Mouse (Mus musculus) kidney, adult 10 weeks (tissue): Measurements from ENCODE around the gene Fen1. TPM values are rescaled to one million over a fixed set of nuclear protein-coding genes. Genes with fewer than 3 reads are reported as not detected.

Source experiments
- polyA plus RNA-seq: library from polyadenylated mRNA; stranded (reverse); fragments of 350-450 nt; fragmentation: Illumina TruSeq; extraction: RNeasy Lipid Tissue Mini Kit (QIAGEN cat#74804); gene quantifications from one replicate; pipeline ENCODE4 v1.2.3, GENCODE M21; 2014; ENCODE audit warnings: low read depth, low replicate concordance

The Fen1 gene
- 1.2 TPM for polyA plus RNA-seq

GRCm38 (mm10) chr19:10203848-10204615, at the start of gene Fen1, which contains the start of gene Tmem258:
Fen1 (minus strand) TSS chr19:10204169.
Tmem258 (plus strand) TSS chr19:10204014.

GRCm38 (mm10) chr19:10240654-10241305, 36.8 kb upstream of the Fen1 start, which contains the start of gene Myrf:
Myrf (minus strand) TSS chr19:10240748.

GRCm38 (mm10) chr19:10182670-10183298, 21.2 kb downstream of the Fen1 start, which contains the start of gene Fads1:
Fads1 (plus strand) TSS chr19:10182888.

Other genes with a start within 250 kb of the Fen1 start
- gene Fth1, start 223.6 kb downstream of the Fen1 start, polyA plus RNA-seq, result 3,567 TPM
- 0.20 TPM for gene Best1, start 202.5 kb downstream of the Fen1 start, polyA plus RNA-seq
- 3.1 TPM for gene Rab3il1, start 202.5 kb downstream of the Fen1 start, polyA plus RNA-seq
- gene Fads3, start 162.6 kb downstream of the Fen1 start, polyA plus RNA-seq, result 61.0 TPM
- gene Fads2, start 102.4 kb downstream of the Fen1 start, polyA plus RNA-seq, result 23.4 TPM
- 54.3 TPM for gene Fads1, start 21.3 kb downstream of the Fen1 start, polyA plus RNA-seq
- gene Tmem258, start 155 bp downstream of the Fen1 start, polyA plus RNA-seq, result 30.8 TPM
- 1.8 TPM for gene Myrf, start 36.6 kb upstream of the Fen1 start, polyA plus RNA-seq
- gene Dagla, start 100.7 kb upstream of the Fen1 start, polyA plus RNA-seq, result not detected
- 0.65 TPM for gene Syt7, start 184.9 kb upstream of the Fen1 start, polyA plus RNA-seq